Mouse (Mus musculus): ENCODE results near the gene Ccnc.

DNA sequence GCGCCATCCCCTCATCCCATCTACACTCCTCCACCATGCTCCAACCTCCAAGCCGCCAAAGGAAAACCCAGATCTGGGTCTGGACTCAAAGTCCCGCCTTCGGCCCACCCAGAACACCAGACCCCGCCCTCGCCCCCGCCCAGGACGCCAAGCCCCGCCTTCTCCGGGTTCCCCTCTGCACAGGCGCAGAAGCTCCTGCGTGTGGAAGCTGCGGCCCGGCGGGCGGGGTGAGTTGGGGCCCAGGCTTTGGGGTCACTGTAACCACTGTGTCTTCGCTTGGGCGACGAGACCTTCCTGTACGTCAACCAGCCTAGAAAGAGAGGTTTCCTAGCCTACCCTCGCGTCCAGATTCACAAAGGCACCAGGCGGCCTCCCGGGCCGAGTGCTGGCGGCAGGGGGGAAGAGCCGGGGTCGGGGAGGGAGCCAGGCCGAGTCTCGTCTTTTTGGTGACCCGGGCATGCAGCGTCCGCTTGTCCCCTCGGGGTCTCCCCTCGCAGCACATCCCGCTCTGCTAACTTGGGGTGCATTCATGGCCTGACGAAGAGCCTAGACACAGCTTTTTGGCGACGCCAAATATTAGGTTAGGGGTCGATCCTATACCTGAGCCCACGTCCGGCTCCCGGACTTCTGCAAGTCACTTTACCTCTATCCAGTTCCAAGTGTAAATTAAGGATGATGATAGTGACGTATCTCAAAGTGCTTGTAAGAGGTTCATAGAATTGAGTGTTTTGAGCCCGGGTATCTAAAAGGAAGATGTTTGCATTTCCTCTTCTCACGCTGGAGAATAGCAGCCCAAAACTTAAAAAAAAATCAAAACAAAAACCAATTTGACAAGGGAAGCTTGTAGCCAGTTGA lies 48.8 kb downstream of the Ccnc start:
- TF ChIP-seq CTCF (IDR thresholded peaks at IDR 0.05; ENCODE audit: borderline replicate concordance, insufficient read depth, low read length) (no peak), POLR2A (IDR thresholded peaks at IDR 0.05; ENCODE audit: low read depth, low read length) (peak; percentile 93)

All from embryonic fibroblast, embryonic 13.5 days (primary cell).